Mouse (Mus musculus) heart, postnatal 25 days (tissue): ENCODE data around the gene Pcdh17. TPM values are rescaled to one million over a fixed set of nuclear protein-coding genes. Genes with fewer than 3 reads are reported as not detected.

Experiments
- DNase-seq: peaks from one replicate; pipeline ENCODE4 v3.0.0; 2022; ENCODE audit warnings: low spot score
- intact Hi-C: fragments of 180-260 bp; cut with DNase I; formaldehyde crosslinking; loops from one replicate; pipeline ENCODE4 v1.15.1; 2025
- total RNA-seq, 2 experiments: library from RNA; stranded (reverse); gene quantifications; 2 replicates each; pipeline ENCODE4 v1.2.3; 2021

Pcdh17 gene
- total RNA-seq, 2 experiments from 2014 or later = 3.3 to 4.4 TPM

DNA sequence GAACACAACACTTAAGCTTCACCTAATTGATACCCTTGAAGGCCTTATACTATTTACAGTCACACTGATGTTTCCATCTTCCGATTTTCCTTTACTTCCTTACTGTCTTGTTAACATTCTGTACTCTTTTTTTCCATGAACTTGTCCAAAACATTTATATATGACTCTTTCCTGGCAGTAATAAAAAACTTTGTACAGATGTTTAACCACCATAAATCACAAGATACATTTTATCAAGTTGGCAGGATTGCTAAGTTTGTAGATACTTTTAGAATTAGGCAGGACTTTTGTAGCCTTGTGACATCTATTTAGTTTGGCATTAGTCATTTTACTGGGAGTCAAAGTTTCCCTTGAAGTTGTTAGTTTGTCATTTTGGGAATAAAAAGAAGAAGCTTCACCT is 32.1 kb downstream of the Pcdh17 start:
- DNase-seq = no peak
- intact Hi-C loops = no loop called here

DNA sequence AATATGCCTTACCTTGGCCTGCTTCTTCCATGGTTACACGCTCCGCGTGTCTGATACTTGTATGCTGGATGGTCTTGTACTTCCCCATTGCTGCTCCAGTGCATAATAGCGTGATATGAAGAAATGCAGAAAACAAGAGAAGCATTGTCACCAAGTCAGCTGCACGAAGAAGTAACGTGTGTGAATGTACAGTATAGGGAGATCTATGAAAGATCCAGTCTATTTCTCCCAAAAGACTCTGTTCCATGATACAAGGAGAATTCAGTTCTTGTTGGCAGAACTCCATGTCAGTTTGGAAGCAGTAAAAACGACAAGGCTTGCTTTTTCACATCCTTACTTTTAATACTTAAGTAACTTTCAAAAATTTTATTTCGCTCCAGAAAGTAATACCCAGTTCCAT is 33.0 kb downstream of the Pcdh17 start:
- intact Hi-C loops = no loop called here

DNA sequence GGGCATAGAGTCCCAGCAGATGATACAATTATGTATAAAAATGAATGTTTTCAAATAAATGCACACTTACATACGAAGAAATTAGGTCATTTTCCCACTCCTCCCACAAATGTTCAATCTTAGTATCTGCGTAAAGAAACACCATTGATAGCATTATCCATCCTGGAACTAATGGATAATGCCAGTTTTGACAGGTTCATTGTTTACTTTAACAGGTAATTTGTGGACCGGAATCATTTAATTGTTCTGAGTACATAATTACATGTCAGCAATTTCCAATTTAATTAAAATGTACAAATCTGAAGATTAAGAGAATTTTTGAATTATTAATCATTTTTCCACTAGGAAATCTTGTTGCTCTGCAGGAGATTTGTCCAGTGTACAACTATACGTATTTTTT is 33.5 kb downstream of the Pcdh17 start:
- DNase-seq = no peak
- intact Hi-C loops = no loop called here

More for the DNA sequence above, 33.0 kb downstream of the Pcdh17 start:
- no peak for DNase-seq

DNA sequence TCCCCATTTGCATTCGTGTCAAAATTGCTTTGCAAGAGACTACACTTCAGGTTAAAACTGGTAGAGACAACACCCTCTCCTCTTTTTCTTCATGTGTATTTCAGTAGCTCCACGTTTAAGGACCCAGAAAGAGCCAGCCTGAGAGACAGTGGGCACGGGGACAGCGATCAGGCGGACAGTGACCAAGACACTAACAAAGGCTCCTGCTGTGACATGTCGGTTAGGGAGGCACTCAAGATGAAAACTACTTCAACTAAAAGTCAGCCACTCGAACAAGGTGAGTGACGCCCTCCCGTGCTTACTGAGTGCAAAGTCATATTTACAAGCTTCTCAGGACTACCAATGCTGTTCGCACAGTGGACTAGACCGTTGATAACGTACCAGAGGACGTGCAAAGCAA is 34.0 kb downstream of the Pcdh17 start:
- intact Hi-C loops = no loop called here
- no peak for DNase-seq

DNA sequence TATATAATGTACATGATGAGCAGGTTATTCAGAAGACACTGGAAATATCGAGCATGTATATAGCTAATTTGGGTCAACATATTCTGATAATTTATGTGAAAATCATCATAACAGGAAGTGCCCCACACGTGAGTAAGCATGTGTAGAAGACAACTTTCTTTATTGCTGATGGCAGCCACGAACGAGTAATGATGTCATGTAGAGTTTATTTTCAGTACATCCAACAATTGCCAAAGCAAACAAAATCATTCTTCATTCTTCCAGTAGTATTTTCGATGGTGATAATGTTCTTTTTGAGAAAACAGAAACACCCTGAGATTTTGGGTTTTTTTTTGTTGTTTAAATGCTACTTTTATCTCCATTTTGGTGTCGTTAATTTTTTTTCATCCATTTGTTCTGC is 37.2 kb downstream of the Pcdh17 start:
- intact Hi-C loops = no loop called here
- no peak for DNase-seq

DNA sequence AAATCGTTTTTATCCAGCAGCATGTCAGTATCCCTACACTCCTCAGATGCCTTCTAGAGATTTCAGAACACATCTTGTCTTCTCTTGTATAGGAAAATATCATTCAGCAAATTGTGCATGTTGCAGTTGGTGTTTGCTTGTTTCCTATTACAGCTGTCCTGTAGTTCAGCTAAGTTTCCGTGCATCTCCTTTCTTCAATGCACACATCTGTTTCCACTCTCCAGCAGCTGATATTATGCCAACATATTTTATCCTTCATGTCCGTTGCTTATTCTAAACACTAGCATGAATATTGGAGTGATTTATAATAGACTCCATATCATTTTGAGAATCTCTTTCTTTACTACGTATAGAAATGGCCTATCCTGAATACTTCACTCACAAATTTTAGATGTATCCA is 41.0 kb downstream of the Pcdh17 start:
- intact Hi-C loops = no loop called here
- DNase-seq = no peak

DNA sequence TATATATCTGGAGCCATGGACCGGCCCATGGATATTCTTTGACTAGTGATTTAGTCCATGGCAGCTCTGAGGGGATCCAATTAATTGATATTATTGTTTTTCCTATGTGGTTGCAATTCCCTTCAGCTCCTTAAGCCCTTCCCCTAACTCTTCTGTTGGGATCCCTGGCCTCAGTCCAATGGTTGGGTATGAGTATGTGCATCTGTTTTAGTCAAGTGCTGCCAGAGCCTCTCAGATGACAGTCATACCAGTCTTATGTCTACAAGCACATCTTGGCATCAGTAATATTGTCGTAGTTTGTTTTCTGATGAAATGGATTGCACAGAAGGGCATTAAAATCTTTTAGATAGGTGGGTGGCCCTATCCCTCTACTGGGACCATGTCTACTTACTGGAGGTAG is 67.6 kb downstream of the Pcdh17 start:
- intact Hi-C loops = no loop called here
- DNase-seq = no peak

DNA sequence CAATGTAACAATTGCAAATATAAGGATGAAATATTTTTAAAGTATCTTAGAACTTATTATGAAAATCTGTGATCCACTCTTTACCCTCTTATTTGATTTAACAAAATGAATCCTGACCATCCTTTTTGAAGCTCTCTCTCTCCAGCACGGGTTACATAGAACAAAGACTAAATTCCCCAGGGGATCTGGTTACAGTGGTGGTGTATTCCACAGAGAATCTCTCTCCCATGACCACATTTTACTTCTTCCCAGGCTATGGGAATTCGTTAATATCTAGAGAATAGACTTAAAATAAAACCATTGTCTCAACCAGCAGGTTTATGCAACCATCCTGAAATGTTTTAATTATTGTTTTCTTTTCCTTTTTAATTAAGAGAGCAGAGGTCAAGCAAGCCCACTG is 89.0 kb downstream of the Pcdh17 start:
- DNase-seq = no peak
- intact Hi-C loops = loop anchor here (5.0 kb wide), 1 partner anchor 85 kb away; no protein-coding TSS in a partner anchor

DNA sequence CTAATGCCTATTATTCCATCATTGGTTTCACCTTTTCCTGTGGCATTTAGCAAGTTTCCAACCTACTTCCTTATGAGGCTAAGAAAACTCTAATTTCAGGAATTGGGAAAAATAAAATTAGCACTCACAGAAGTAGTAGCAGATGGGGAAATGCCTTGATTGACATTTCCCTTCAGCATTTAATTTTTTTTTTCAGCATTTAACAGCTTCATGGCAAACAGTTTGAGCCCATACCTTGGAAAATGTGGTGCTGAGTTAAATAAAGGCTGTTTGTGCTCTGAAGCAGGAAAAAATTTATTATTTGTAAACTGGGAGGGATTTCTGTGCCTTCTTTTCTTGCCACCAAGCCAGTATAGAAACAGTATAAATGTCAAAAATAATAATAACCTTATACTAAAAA is 91.9 kb downstream of the Pcdh17 start:
- intact Hi-C loops = no loop called here

DNA sequence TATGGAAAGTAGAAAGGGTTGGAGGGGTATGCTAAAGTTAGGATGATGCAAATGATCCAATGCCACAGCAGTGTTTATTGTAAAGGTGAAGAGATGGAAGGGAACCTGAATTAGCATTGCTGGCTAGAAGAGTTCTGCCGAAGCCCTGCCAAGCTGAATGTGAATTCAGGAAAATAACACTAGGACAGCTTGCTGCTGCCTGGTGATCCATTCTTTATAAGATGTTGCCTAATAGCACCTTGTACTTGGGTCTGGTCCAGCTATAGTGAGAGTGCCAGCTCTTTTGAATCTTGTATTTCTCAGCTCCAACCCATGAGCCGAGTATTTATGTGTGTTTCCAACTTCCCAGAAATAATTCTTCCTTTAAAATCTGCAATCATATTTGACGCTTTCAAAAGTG is 98.5 kb downstream of the Pcdh17 start:
- intact Hi-C loops = no loop called here
- DNase-seq = no peak

More for the DNA sequence above, 91.9 kb downstream of the Pcdh17 start:
- DNase-seq = no peak

DNA sequence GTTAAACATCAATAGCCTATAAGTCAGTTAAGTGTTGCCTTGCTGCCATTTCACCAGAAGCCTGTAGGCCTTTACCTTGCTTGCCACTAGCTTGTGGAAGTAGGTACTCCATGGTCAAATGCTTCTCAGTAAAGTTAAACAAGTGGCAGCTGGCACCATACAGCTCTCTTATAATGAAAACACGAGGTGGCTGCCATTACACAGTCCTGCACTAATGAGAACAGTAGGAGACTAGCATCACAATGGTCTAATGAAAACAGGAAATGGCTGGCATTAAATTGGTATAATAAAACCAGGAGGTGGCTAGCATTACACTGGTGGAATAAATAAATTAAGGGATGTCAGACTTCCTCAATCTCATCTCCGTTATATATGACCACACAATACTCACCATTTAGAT is 102.6 kb downstream of the Pcdh17 start:
- intact Hi-C loops = no loop called here
- DNase-seq = no peak

DNA sequence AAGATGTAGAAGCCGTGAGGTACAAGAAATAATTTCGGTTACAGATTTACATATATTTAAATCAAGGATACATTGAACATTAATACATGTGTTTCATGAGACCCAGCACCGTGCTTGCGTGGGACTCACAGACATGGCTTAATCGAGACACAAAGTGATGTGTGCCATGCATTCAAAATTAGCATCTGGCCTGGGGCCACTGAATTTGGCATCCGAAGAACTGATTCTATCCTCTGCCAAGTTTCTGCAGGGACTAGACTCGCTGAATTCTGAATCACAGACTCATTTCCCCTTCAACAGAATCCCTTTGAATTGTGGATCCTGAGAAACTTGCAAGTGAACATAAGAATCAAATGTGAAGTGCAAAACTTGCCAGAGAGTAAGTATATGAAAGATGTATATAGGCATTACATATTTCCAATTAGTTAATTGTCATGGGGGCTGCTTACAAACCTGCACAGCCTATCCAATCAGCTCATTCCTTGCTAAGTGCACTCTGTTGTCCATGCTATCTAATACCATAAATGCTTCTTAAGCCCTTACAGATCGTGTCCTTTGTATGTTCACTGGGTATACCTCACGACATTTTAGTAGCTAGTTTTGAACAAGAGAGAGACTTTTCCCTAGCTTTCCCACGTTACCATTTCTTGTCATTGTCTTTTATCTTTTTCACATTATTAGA is 104.3 kb downstream of the Pcdh17 start:
- DNase-seq = no peak
- intact Hi-C loops = no loop called here

DNA sequence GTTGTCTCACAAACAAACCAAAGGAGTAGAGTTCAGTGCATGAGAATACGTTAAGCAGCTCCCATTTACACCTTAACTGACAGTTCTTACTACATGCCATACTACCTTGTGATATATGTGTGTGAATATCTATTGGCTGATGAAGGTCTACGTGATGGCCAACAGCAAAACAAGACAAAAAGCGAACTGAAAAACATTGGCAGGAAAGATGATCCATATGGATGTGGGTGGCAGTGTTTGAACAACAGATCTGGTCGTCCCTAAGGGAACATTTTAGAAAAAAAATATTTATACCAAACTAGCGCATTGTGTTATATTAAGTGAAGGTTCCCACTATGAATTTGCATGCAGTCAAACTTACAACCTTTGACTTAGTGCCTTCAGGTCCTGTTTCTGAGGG is 108.2 kb downstream of the Pcdh17 start:
- intact Hi-C loops = no loop called here
- no peak for DNase-seq

DNA sequence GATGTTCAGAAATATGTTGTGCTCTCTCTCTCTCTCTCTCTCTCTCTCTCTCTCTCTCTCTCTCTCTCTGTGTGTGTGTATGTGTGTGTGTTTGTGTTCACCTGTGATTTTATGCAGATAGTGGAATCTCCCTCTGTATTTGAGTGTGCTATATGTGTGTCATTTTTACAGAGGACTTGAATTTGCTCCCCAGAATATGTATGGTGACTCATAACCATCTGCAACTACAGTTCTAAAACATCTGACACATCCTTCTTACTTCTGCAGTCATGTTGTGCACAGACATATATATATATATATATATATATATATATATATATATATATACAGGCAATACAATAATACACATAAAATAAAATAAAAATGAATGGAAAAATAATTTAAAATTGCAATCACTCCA is 127.7 kb downstream of the Pcdh17 start:
- intact Hi-C loops = no loop called here
- DNase-seq = no peak
